Mouse (Mus musculus) heart, embryonic 15.5 days (tissue): ENCODE data around the gene Pde9a. TPM values are rescaled to one million over a fixed set of nuclear protein-coding genes. Genes with fewer than 3 reads are reported as not detected.

Experiments
- ATAC-seq: fragments of 200-750 bp; cut with Nextera tagmentation; replicated peaks from 2 replicates; pipeline ENCODE4 v1.8.0; 2017; ENCODE audit warnings: low read depth, moderate TSS enrichment; ENCODE audit not compliant: insufficient number of reproducible peaks, insufficient read depth, low FRiP score
- H3K27ac ChIP-seq: fragments of 300-500 bp; sonication (generic); 2 replicates; pipeline ENCODE4 v1.5.1; 2015; ENCODE audit warnings: mild to moderate bottlenecking, inconsistent platforms
- H3K27me3 ChIP-seq: fragments of 300-500 bp; sonication (generic); 2 replicates; pipeline ENCODE4 v1.6.1; 2015; ENCODE audit warnings: inconsistent platforms
- H3K36me3 ChIP-seq: fragments of 300-500 bp; sonication (generic); 2 replicates; pipeline ENCODE4 v1.6.1; 2015; ENCODE audit warnings: mild to moderate bottlenecking, inconsistent platforms
- H3K4me1 ChIP-seq: fragments of 300-500 bp; sonication (generic); replicated peaks from 2 replicates; pipeline ENCODE4 v1.6.1; 2015; ENCODE audit warnings: inconsistent platforms
- H3K4me2 ChIP-seq: fragments of 300-500 bp; sonication (generic); 2 replicates; pipeline ENCODE4 v1.6.1; 2015; ENCODE audit warnings: inconsistent platforms, mild to moderate bottlenecking, moderate library complexity
- H3K4me3 ChIP-seq: fragments of 300-500 bp; sonication (generic); 2 replicates; pipeline ENCODE4 v1.5.1; 2015; ENCODE audit warnings: mild to moderate bottlenecking, inconsistent platforms
- H3K9ac ChIP-seq: fragments of 300-500 bp; sonication (generic); 2 replicates; pipeline ENCODE4 v1.6.1; 2015; ENCODE audit warnings: mild to moderate bottlenecking, inconsistent platforms
- H3K9me3 ChIP-seq: fragments of 300-500 bp; sonication (generic); replicated peaks from 2 replicates; pipeline ENCODE4 v1.6.1; 2016; ENCODE audit warnings: inconsistent platforms
- WGBS: fragments of 180-500 bp; shearing (Covaris S2); methylation state at CpG from one replicate; pipeline ENCODE4 v1.1.7; 2015; ENCODE audit warnings: mixed read lengths; 5-methylcytosine and 5-hydroxymethylcytosine counted together
- polyA plus RNA-seq: library from polyadenylated mRNA; unstranded; fragments of >200 nt; fragmentation: Nextera tagmentation; extraction: Ambion mirVana; gene quantifications from 2 replicates; pipeline ENCODE4 v1.2.1, GENCODE M21; 2015

Pde9a gene
- polyA plus RNA-seq, 1 experiment from 2014 or later, result 7.4 TPM

- Histone ChIP-seq H3K27ac (no peak overlapping the region), H3K27me3 (no peaks in the 10 kb centered on the region), H3K36me3 (peaks cover 50% of the 10 kb centered on the region), H3K4me3 (no peak overlapping the region), H3K9ac (no peak overlapping the region), H3K4me1 (no peaks in the 10 kb centered on the region), H3K9me3 (no peaks in the 10 kb centered on the region), H3K4me2 (no peak overlapping the region)
- WGBS, result 85% methylated on average over 12 of the region's 12 CpGs
- no peak for ATAC-seq
Measured at GRCm38 (mm10) chr17:31502261-31502927, 116.4 kb downstream of the Pde9a start.

GRCm38 (mm10) chr17:31503337-31503736, 117.3 kb downstream of the Pde9a start:
- Histone ChIP-seq H3K4me1 (no peaks in the 10 kb centered on the region), H3K27ac (no peak overlapping the region), H3K4me2 (no peak overlapping the region), H3K36me3 (peaks cover 45% of the 10 kb centered on the region), H3K9ac (no peak overlapping the region), H3K27me3 (no peaks in the 10 kb centered on the region), H3K4me3 (no peak overlapping the region), H3K9me3 (no peaks in the 10 kb centered on the region)
- no peak for ATAC-seq
- 91% methylated on average over 12 of the region's 12 CpGs for WGBS

GRCm38 (mm10) chr17:31503936-31504335, 117.9 kb downstream of the Pde9a start:
- no peaks in the 10 kb centered on the region for H3K4me1 ChIP-seq
- H3K36me3 ChIP-seq, result peaks cover 42% of the 10 kb centered on the region
- 83% methylated on average over 2 of the region's 2 CpGs for WGBS

GRCm38 (mm10) chr17:31505013-31505412, 119.0 kb downstream of the Pde9a start:
- Histone ChIP-seq H3K9ac (no peak overlapping the region), H3K9me3 (no peaks in the 10 kb centered on the region), H3K4me1 (no peaks in the 10 kb centered on the region), H3K27me3 (no peaks in the 10 kb centered on the region), H3K36me3 (peaks cover 53% of the 10 kb centered on the region), H3K4me2 (no peak overlapping the region), H3K27ac (no peak overlapping the region), H3K4me3 (no peak overlapping the region)
- 89% methylated on average over 5 of the region's 5 CpGs for WGBS
- no peak for ATAC-seq

More at GRCm38 (mm10) chr17:31503936-31504335, 117.9 kb downstream of the Pde9a start:
- H3K27me3 ChIP-seq, result no peaks in the 10 kb centered on the region
- no peak overlapping the region for H3K4me3 ChIP-seq
- H3K9me3 ChIP-seq, result no peaks in the 10 kb centered on the region
- no peak for ATAC-seq
- H3K4me2 ChIP-seq, result no peak overlapping the region
- no peak overlapping the region for H3K9ac ChIP-seq
- no peak overlapping the region for H3K27ac ChIP-seq

GRCm38 (mm10) chr17:31506282-31506681, 120.3 kb downstream of the Pde9a start:
- no peaks in the 10 kb centered on the region for H3K9me3 ChIP-seq
- WGBS, result 90% methylated on average over 7 of the region's 7 CpGs
- H3K27me3 ChIP-seq, result no peaks in the 10 kb centered on the region
- H3K4me1 ChIP-seq, result peaks cover 4% of the 10 kb centered on the region
- H3K9ac ChIP-seq, result no peak overlapping the region
- ATAC-seq, result no peak
- no peak overlapping the region for H3K4me2 ChIP-seq
- H3K4me3 ChIP-seq, result no peak overlapping the region
- H3K27ac ChIP-seq, result no peak overlapping the region
- H3K36me3 ChIP-seq, result peaks cover 48% of the 10 kb centered on the region

- WGBS, result 93% methylated on average over 6 of the region's 6 CpGs
- peaks cover 25% of the 10 kb centered on the region for H3K36me3 ChIP-seq
- H3K4me3 ChIP-seq, result peak overlapping the region; percentile 79; the same call in 1 of the 2 replicates
- ATAC-seq, result no peak
- H3K4me2 ChIP-seq, result peak overlapping the region; percentile 91
- no peak overlapping the region for H3K9ac ChIP-seq
- no peak overlapping the region for H3K27ac ChIP-seq
- peaks cover 16% of the 10 kb centered on the region for H3K4me1 ChIP-seq
- no peaks in the 10 kb centered on the region for H3K27me3 ChIP-seq
- H3K9me3 ChIP-seq, result no peaks in the 10 kb centered on the region
Measured at GRCm38 (mm10) chr17:31510944-31511343, 124.9 kb downstream of the Pde9a start.

GRCm38 (mm10) chr17:31511792-31512495, 125.9 kb downstream of the Pde9a start:
- H3K4me1 ChIP-seq, result peaks cover 16% of the 10 kb centered on the region
- WGBS, result under 1% methylated on average over 56 of the region's 56 CpGs

GRCm38 (mm10) chr17:31512593-31512992, 126.6 kb downstream of the Pde9a start:
- Histone ChIP-seq H3K27me3 (no peaks in the 10 kb centered on the region), H3K27ac (peak overlapping the region; percentile 85), H3K4me1 (peaks cover 16% of the 10 kb centered on the region), H3K36me3 (peaks cover 16% of the 10 kb centered on the region), H3K9ac (peak overlapping the region; percentile 78), H3K4me2 (peak overlapping the region; percentile 91), H3K4me3 (peak overlapping the region; percentile 79), H3K9me3 (no peaks in the 10 kb centered on the region)
- 23% methylated on average over 6 of the region's 6 CpGs for WGBS
- ATAC-seq, result no peak

More at GRCm38 (mm10) chr17:31511792-31512495, 125.9 kb downstream of the Pde9a start:
- H3K4me2 ChIP-seq, result peak overlapping the region; percentile 91
- ATAC-seq, result peak; percentile 92
- H3K4me3 ChIP-seq, result peak overlapping the region; percentile 79
- no peaks in the 10 kb centered on the region for H3K27me3 ChIP-seq
- H3K27ac ChIP-seq, result peak overlapping the region; percentile 85
- peak overlapping the region; percentile 78 for H3K9ac ChIP-seq
- H3K9me3 ChIP-seq, result no peaks in the 10 kb centered on the region
- peaks cover 23% of the 10 kb centered on the region for H3K36me3 ChIP-seq

- H3K27me3 ChIP-seq, result no peaks in the 10 kb centered on the region
- WGBS, result 75% methylated on average over 1 of the region's 1 CpGs
- H3K4me3 ChIP-seq, result no peak overlapping the region
- H3K36me3 ChIP-seq, result peaks cover 4% of the 10 kb centered on the region
- no peaks in the 10 kb centered on the region for H3K9me3 ChIP-seq
- peaks cover 19% of the 10 kb centered on the region for H3K4me1 ChIP-seq
- no peak for ATAC-seq
- no peak overlapping the region for H3K9ac ChIP-seq
- no peak overlapping the region for H3K4me2 ChIP-seq
- H3K27ac ChIP-seq, result no peak overlapping the region
Measured at GRCm38 (mm10) chr17:31514696-31515095, 128.7 kb downstream of the Pde9a start.

GRCm38 (mm10) chr17:31519344-31519945, 133.4 kb downstream of the Pde9a start:
- ATAC-seq, result peak; percentile 20
- Histone ChIP-seq H3K4me3 (peak overlapping the region; percentile 69), H3K9ac (no peak overlapping the region), H3K4me1 (peaks cover 28% of the 10 kb centered on the region), H3K36me3 (peaks cover 18% of the 10 kb centered on the region), H3K27me3 (no peaks in the 10 kb centered on the region), H3K9me3 (no peaks in the 10 kb centered on the region), H3K4me2 (peak overlapping the region; percentile 69), H3K27ac (peak overlapping the region; percentile 56)
- 1% methylated on average over 7 of the region's 7 CpGs for WGBS
